Mouse (Mus musculus) spleen, adult 2 months (tissue): Measurements from ENCODE around the gene Evi2.

Experiments used
- CTCF ChIP-seq: fragments of 200-500 bp; IDR thresholded peaks from 2 replicates; pipeline ENCODE4 v1.5.1; 2011; ENCODE audit warnings: mild to moderate bottlenecking, inconsistent platforms; ENCODE audit not compliant: insufficient read depth, insufficient read length, insufficient replicate concordance; ENCODE audit errors: extremely low read depth
- POLR2A ChIP-seq: fragments of 200-500 bp; IDR thresholded peaks from 2 replicates; pipeline ENCODE4 v1.6.1; 2011; ENCODE audit warnings: low read depth, low read length, inconsistent platforms

GRCm38 (mm10) chr11:79552622-79553021 lies 22.2 kb upstream of the Evi2 start:
- no peak for TF ChIP-seq CTCF
- TF ChIP-seq POLR2A = no peak
